Mouse (Mus musculus) ES-E14 (cell line): ENCODE measurements at regions not wholly inside any gene's neighbourhood (a gene's known extent, or its start where the extent isn't known, plus 50 kb on each side); places are given as distances from the start of the nearest gene placed in this dataset.

ENCODE experiments used
- DNase-seq: peaks from one replicate; pipeline ENCODE4 v3.0.0-alpha.2; 2013; ENCODE audit warnings: low read depth, low spot score
- H3K27ac ChIP-seq: 2 replicates; pipeline ENCODE4 v1.5.1; 2012; ENCODE audit warnings: low read depth, mild to moderate bottlenecking, low read length, moderate library complexity, mixed read lengths; ENCODE audit not compliant: poor library complexity, insufficient read depth, severe bottlenecking
- H3K36me3 ChIP-seq: 2 replicates; pipeline ENCODE4 v1.6.1; 2012; ENCODE audit warnings: mild to moderate bottlenecking, low read length, moderate library complexity, mixed read lengths; ENCODE audit not compliant: control insufficient read depth, poor library complexity, insufficient read depth, severe bottlenecking
- H3K4me1 ChIP-seq, 2 experiments: fragments of 150-350 bp in 1 of 2; sonication (generic) in 1 of 2; 2 replicates each; pipeline ENCODE4 v1.6.1; 2012; ENCODE audit warnings: low read length in 2 of 2, mild to moderate bottlenecking in 1 of 2, mixed read lengths in 1 of 2; ENCODE audit not compliant: control insufficient read depth in 2 of 2, insufficient read depth in 2 of 2, poor library complexity in 1 of 2
- H3K4me3 ChIP-seq, 2 experiments: fragments of 150-350 bp in 1 of 2; sonication (generic) in 1 of 2; 2 replicates each; pipeline ENCODE4 v1.5.1; 2012; ENCODE audit warnings: low read length in 2 of 2, low read depth in 1 of 2, mild to moderate bottlenecking in 1 of 2, mixed read lengths in 1 of 2; ENCODE audit not compliant: insufficient read depth in 1 of 2, poor library complexity in 1 of 2, severe bottlenecking in 1 of 2
- H3K9ac ChIP-seq: 2 replicates; pipeline ENCODE4 v1.6.1; 2012; ENCODE audit warnings: low read depth, mild to moderate bottlenecking, low read length, mixed read lengths; ENCODE audit not compliant: poor library complexity, insufficient read depth, severe bottlenecking
- H3K9me3 ChIP-seq: fragments of 150-350 bp; sonication (generic); 2 replicates; pipeline ENCODE4 v1.6.1; 2012; ENCODE audit warnings: low read depth, mild to moderate bottlenecking, low read length; ENCODE audit not compliant: control insufficient read depth, insufficient read depth
- CHD2 ChIP-seq: IDR thresholded peaks from 2 replicates; pipeline ENCODE4 v1.6.1; 2014; ENCODE audit warnings: mild to moderate bottlenecking, low read depth, low read length, inconsistent platforms
- HCFC1 ChIP-seq: IDR thresholded peaks from 2 replicates; pipeline ENCODE4 v1.6.1; 2012; ENCODE audit warnings: low read length, inconsistent platforms, borderline replicate concordance; ENCODE audit not compliant: insufficient read depth
- MAFK ChIP-seq: IDR thresholded peaks from 2 replicates; pipeline ENCODE4 v1.6.1; 2014; ENCODE audit warnings: mild to moderate bottlenecking, low read depth, low read length, inconsistent platforms; ENCODE audit not compliant: insufficient read depth
- ZC3H11A ChIP-seq: IDR thresholded peaks from 2 replicates; pipeline ENCODE4 v1.6.1; 2012; ENCODE audit warnings: low read depth, mild to moderate bottlenecking, inconsistent platforms, low read length, borderline replicate concordance
- ZNF384 ChIP-seq: IDR thresholded peaks from 2 replicates; pipeline ENCODE4 v1.6.1; 2012; ENCODE audit warnings: low read depth, low read length, inconsistent platforms
- in situ Hi-C, 2 experiments: fragments of 600-800 bp; cut with MboI; formaldehyde crosslinking; loops; one replicate each; pipeline ENCODE4 v1.15.1; 2025; ENCODE audit warnings: low sequenced_read_pairs in 2 of 2, inconsistent platforms in 1 of 2; ENCODE audit not compliant: unreplicated experiment in 2 of 2

GRCm38 (mm10) chr13:102392868-102393661 lies 300.3 kb upstream of the Cd180 start:
- in situ Hi-C loops, result no loop called here
- no peaks in the 10 kb centered on the region for H3K9me3 ChIP-seq
- TF ChIP-seq CHD2, result no peak
- no peak overlapping the region for H3K9ac ChIP-seq
- no peaks in the 10 kb centered on the region for H3K36me3 ChIP-seq
- no peaks in the 10 kb centered on the region for H3K4me1 ChIP-seq
- H3K4me3 ChIP-seq, result no peak overlapping the region
- no peak overlapping the region for H3K27ac ChIP-seq
- DNase-seq, result no peak

- in situ Hi-C loops, result no loop called here
- TF ChIP-seq HCFC1, result no peak
- no peak for TF ChIP-seq ZC3H11A
- TF ChIP-seq MAFK, result no peak
- TF ChIP-seq CHD2, result no peak
- TF ChIP-seq ZNF384, result no peak
- no peak overlapping the region for H3K4me3 ChIP-seq
- no peak for DNase-seq
- H3K9me3 ChIP-seq, result no peaks in the 10 kb centered on the region
- no peak overlapping the region for H3K27ac ChIP-seq
- no peaks in the 10 kb centered on the region for H3K4me1 ChIP-seq
- H3K36me3 ChIP-seq, result no peaks in the 10 kb centered on the region
- H3K9ac ChIP-seq, result no peak overlapping the region
Measured at GRCm38 (mm10) chr13:102393662-102393970, 299.7 kb upstream of the Cd180 start.

GRCm38 (mm10) chr13:102394057-102394456 lies 299.3 kb upstream of the Cd180 start:
- TF ChIP-seq ZC3H11A, result no peak
- no peak for TF ChIP-seq HCFC1
- no peak for TF ChIP-seq ZNF384
- no peak for TF ChIP-seq CHD2
- no peak for TF ChIP-seq MAFK
- no peaks in the 10 kb centered on the region for H3K9me3 ChIP-seq
- H3K9ac ChIP-seq, result no peak overlapping the region
- no peaks in the 10 kb centered on the region for H3K36me3 ChIP-seq
- DNase-seq, result no peak
- H3K27ac ChIP-seq, result no peak overlapping the region
- H3K4me1 ChIP-seq, result no peaks in the 10 kb centered on the region
- in situ Hi-C loops, result no loop called here
- H3K4me3 ChIP-seq, result no peak overlapping the region

GRCm38 (mm10) chr13:102397411-102397810 lies 295.9 kb upstream of the Cd180 start:
- Histone ChIP-seq H3K27ac (no peak overlapping the region), H3K9me3 (no peaks in the 10 kb centered on the region), H3K36me3 (no peaks in the 10 kb centered on the region), H3K4me1 (no peaks in the 10 kb centered on the region), H3K4me3 (no peak overlapping the region), H3K9ac (no peak overlapping the region)
- in situ Hi-C loops, result no loop called here
- DNase-seq, result no peak
- TF ChIP-seq MAFK (no peak), CHD2 (no peak), HCFC1 (no peak), ZC3H11A (no peak), ZNF384 (no peak)

- in situ Hi-C loops, result no loop called here
- Histone ChIP-seq H3K4me1 (no peaks in the 10 kb centered on the region), H3K27ac (no peak overlapping the region), H3K9ac (no peak overlapping the region), H3K36me3 (no peaks in the 10 kb centered on the region), H3K4me3 (no peak overlapping the region), H3K9me3 (no peaks in the 10 kb centered on the region)
- no peak for TF ChIP-seq MAFK
- no peak for TF ChIP-seq CHD2
- no peak for TF ChIP-seq HCFC1
- TF ChIP-seq ZNF384, result no peak
- TF ChIP-seq ZC3H11A, result no peak
- DNase-seq, result no peak
Measured at GRCm38 (mm10) chr13:102411840-102412239, 281.5 kb upstream of the Cd180 start.
